Mouse (Mus musculus): Measurements from ENCODE around the gene Fat3.

The Fat3 gene

DNA sequence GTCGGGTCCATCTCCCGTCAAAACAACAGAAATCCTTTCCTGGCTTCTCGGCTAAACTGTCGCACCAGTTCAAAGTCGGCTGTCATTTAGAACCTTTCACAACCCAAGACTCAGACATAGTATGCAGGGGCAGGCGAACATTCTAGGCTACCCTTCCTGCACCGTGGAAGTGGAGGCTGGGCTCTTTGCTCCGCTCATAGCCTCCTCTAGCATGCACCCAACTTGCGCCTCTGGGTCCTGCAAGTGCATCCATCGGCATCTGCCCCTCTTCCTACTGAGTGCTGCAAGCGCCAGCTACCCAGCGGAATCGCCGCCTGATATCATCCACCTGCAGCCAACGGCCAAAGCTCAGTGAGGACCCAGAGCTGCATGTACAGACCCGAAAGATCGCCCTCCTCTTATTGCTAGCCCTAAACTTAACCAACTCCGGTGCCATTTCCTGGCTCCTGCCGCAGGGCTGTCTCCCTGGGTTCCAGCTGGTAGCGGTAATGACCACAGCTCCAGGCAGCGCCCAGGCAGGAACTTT, at the start of gene Fat3:
Gene Fat3, minus strand, starts transcription at position 100 of the 526 bp plus-strand sequence.
- peak; percentile 7 to 28 for DNase-seq

DNA sequence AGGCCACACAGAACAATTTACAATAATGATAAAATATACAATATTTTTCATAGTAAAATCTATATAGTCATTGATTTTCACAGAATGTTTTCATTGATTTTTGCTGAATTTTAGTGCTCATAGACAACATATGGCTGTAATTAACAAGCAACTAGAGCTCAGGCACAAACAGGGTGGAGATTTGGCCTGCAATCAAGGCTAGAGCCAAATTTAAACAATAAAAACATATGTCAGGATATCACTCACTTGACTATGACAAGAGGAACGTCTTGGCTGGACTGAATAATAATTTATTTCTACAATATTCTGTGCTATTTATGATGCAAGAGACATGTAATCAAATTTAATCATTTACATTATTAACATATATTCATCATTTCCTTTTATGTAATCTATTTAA, 31.8 kb upstream of the Fat3 start:
- DNase-seq: no peak

DNA sequence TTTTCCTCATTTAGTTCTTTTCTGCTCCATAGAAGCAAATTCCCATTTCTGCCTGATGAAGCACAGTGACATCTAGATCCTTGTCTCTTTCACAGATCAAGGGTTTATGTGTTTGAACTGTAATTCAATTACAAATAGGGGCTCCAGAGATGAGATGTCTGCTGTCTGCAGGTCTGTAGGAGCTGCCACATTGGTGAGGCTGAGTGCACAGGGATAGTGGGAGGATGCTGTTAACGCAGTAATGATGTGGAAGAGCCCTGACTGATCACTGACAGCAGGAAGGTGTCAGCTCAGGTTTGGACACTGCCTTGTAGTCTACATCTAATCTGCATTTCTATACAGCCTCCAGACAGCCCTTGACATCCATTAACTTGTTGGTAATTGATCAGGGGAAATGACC, 16.5 kb upstream of the Fat3 start:
- DNase-seq: no peak

DNA sequence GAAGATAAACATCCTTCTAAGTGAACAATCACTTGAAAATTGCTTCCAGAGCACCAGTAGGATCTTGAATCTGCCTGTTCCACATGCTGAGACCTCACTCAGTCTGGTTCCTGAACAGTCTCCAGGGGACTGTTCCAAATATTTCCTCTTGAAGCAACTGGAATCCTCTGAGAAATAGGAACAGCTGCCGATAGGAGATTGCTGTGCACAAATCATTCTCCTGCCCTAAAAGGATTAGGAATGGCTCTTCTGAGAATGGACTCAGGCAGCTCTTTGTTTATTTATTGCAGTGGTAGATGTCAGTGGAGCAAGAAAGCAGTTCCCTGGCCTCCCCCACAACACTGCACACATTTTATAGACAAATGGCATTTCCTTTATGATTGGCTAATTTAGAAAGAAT, 10.9 kb upstream of the Fat3 start:
- no peak for DNase-seq

DNA sequence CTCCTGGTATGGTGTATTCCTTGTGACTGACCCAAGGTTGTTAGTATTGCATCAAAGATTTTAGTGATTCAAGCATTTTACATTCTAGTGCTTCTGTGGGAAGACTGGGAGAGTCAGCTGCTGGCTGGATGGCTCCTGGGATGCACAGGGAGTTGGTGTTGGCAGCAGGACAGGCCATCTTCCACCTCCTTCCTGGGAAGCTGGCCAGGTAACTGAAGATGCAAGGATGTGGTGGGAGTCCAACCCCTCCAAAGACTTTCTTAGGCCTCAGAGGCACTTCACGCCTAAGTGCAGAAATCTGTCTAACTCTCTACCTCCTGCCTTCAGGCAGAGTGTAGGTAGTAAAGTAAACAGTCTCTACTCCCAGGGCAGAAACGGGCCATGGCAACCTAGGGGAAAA, 2.7 kb upstream of the Fat3 start:
- no peak for DNase-seq

DNA sequence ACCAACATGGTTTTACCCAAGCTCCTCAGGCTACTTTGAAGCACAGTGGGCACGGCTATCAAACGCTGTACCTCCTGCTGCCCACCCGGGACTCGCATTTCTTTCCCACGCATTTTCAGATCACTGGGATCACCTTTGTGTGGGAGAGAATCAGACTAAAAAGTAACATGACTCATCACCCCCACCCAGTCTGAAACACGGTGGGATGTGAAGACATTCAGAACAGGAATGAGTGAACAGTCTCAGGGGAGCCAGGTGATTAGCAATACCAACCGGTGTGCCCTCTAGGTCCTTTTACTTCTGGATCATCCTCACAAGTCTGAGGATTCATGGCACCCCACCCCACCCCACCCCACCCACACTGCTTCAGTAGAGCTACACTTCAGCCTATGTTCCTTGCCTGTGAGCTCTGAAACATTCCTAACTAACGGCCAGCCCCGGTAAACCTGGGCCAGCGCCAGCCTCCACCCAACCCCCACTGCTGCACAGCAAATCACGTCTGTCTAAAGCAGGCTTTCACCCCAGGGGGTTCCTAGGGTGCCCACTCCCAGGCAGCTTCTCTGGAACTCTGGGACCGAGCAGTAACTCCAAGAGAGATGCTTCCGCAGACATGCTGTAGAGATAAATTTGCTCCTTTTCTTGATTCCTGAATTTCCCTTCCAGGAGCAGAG, 1.7 kb upstream of the Fat3 start:
- DNase-seq: peak in 1 of 2 experiments; percentile 26

DNA sequence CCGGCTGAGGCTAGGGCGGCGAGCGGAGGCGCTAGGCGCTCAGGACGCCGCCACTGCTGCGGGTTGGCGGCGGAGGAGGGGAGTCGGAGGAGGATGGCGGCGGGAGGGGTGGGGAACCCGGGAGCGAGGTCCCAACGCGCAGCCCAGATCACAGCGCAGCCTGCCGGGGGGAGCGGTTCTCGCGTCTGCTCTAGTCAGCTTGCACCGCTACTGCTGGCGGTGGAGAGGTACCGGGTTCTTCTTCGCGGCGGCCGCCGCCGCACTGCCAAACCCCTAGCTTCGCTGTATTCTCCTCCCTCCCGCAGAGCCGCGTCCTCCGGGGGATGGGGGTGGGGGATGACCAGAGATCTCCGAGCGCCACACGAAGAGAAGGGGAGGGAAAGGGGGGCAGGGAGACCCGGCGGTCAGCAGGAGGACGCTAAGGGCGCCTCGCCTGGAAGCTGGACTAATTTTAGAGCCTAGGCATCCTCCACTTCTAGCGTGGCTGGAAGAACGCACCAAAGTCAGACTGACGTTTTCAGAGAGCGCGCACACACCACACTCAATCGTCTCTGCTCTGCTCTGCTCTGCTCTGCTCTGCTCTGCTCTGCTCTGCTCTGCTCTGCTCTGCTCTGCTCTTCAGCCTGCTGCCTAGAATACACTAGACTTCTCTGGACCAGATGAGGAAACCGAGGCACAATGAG, 1.0 kb upstream of the Fat3 start:
- DNase-seq: peak; percentile 64 to 81

DNA sequence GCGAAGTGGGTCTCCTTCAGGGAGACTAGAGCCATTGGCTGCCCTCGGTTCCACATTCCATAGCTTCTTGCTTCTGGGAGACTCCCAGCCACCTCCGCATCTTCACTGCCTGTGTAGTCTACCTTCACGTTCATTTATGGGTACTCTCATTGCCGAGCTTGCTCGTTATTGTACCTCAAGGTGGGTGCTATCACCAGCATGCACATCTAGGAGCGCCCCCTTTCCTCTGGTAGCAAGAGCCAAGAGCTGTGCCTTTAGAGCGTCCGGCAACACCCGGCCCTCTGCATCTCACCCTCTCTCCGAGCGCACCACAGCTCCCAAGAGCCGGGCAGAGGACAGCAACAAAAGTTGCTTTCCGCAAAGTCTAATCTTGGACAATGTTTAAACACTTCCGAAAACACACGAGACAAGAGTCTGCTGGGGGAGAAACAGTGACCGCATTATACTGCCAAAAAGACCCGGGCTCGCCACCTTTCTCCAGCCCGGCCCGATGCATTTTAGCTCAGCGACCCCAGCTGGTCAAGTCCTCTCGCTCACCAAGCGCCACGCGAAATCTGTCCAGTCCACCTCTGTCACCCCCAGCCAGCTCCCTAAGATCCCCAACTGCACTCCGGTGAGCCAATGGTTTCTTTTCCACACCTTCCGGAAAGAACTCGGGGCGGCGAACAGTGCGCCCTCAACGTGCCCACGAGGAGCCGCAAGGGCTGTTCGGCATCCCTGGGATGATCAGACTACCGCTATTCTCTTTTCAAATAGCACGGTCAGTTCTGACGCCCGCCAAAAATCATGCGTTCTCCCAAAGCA, 501 bp downstream of the Fat3 start:
- DNase-seq: peak; percentile 28 to 51

DNA sequence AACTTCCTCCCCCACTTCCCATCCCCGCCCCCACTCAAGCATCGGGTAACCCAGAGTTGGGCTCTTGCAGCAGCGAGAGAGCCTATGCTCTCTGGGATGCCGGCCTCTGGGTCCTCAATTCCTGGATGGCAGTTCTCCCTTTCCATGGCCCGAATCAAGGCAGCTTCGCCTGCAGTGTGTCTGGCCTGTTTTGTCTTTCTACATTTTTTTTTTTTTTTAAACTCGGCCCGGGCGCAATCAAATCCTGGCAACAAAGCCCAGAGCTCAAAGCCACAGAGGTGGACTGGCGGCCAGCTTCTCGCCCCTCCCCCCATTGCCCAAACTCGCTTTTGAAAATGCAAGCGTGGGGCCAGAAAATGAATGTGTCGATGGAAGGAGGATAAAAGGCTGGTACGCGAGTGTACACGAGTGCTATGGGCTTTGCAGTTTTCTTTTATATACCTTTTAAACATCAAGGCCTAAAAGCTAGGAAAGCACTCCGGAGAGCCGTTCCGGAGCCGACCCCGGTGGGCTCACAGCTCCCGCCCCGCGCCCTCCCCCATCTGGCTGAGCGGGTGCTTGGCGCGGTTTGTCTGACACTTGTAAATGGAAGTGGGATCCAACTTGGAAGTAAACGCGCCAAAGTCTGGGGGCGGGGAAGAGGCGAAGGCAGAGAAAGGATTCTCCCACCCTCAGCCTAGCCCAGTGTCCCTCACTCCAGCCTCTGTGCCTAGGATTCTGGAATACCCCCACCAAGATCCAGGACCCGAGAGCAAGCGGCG, 1.3 kb downstream of the Fat3 start:
- DNase-seq: peak; percentile 32 to 60

DNA sequence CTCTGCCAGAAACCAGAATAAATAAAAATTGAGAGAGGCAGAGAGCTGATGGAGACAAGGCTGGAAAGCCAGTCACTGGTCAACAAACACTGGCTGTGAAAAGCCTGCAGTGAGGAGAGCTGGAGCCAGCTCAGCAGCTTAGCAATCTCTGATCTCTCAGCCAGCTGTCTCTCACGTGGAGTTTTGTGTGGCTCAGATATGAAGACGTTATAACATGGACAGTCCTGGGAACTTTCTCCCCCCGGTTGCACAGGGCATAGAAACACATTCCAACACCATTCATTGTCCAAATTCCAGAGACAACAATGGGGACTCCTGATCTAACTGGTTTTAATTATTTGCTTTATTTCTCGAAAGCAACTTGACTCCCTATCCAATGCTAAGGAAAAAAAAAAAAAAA, 2.2 kb downstream of the Fat3 start:
- DNase-seq: peak in 1 of 2 experiments; percentile 32

DNA sequence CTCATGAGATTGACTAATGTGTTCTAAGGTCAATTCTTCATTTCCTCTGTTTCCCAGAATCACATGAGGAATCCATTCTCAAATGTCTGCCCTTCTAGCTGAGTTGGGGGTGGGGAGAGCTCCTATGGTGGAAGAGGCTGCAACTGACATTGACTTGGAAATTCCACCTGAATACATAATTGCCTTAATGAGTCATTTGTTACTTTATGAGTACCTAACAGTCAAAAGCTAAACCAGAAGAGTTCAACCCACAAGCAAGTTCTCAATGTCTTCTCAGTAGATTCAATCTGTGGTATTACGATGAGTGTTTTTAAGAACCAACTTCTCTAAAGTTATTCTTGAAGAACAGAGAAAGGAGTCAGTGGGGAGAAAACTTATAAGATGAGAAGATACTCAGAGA, 3.7 kb downstream of the Fat3 start:
- no peak for DNase-seq

DNA sequence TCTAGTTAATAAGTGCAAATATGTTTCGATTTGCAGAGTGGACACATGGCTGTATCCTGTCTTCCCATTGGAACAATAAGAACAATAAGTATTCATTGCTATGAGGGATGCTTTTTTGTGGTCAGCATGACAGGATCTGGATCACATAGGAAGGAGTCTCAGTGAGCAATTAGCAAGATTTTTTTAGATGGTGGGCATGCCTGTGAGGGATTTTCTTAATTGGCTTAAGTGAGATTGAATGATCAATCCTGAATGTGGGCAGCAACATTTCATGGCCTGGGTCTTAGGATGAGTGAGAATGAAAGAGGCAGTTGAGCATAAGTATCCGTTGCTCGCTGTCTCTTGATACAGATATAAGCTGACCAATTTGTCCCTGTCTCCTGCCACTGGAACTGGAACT, 4.8 kb downstream of the Fat3 start:
- DNase-seq: no peak

DNA sequence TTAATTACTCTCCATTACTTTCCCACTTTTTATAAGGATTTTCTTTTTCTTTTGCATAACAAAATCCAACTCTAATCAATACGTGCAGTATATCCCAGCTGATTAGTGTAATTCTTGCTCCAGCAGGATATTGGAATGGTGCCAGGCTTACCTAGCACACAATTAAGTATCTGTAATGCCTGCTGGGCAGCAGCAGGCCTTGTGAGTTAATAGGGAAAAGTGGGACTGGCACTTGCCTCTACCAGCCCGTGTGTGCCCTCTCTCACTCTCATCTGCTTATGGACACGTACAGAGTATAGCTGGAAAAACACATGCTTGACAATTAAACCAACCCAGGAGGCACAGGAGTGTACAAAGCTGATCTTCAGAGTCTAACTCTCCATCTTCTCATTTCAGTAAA, 11.4 kb downstream of the Fat3 start:
- DNase-seq: no peak

DNA sequence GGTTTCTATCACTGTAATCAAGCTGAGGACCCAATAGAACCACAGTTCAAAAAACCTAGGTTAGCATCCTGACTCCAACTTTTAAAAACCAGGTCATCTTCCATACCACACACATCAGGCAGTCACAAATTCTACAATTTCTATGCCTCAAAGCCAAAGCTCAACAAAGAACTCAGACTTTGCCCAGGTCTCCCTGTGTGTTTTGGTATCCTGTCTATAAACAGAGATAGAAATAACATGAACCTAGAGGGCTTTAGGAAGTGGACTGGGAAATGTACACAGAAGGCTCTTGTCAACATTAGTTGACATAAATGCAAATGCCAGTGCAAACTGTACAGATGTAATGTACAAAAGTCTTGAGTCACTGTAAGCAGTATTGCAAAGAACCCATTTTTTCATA, 13.5 kb downstream of the Fat3 start:
- DNase-seq: no peak

DNA sequence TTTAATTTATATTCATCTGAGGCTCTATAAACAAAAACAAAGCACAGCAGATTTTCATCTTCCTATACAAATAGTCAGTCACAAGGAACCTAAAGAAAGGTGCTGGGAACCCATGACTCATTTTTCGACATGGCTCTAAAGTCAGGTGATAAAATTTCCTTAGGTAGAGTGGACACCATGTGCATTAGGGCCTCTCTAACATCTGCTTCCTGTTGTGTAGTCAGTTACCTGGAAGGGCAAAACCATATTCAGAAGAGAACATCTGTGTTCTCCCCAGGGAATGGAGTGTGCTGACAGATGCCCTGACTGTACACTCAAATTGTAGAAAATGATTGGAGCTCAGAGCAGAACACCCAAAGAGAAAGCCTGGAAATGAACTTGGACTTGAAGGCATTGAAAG, 14.9 kb downstream of the Fat3 start:
- no peak for DNase-seq

DNA sequence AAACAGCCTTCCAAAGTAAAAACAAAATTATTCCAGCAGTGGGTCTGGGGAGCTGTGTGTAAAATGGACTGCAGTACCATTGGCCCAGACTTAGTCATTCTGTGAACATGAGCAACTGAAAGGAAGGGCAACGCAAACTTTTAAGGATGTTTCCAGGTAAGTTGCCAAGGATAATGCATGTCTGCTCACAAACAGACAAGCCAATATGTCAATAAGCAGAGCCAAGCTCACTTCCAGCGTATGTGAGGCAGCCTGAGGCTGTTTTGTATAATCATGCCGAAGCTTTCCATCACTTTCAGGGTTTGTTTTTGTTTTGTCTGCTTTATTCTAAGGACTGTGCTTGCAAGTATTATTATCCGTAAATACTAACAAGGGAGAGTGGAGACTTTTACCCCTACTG, 15.9 kb downstream of the Fat3 start:
- DNase-seq: no peak

DNA sequence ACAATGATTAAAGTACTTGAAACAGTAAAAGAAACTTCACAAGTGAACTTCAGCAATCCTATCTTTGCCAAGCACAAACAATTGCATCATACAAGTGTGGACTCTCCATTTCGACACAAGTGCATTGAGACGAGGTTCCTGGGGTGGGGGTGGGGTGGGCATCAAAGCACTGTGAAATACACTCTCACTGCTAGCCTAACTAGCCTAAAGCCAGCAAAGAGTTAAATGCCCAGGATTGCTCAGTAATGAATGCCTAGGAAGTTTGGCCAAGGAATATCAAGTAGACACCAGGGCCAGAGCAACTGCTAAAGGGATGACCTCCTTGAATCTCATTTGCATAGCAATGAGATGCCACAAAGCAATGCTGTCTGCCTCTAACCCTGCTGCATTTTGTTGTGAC, 16.3 kb downstream of the Fat3 start:
- DNase-seq: no peak

DNA sequence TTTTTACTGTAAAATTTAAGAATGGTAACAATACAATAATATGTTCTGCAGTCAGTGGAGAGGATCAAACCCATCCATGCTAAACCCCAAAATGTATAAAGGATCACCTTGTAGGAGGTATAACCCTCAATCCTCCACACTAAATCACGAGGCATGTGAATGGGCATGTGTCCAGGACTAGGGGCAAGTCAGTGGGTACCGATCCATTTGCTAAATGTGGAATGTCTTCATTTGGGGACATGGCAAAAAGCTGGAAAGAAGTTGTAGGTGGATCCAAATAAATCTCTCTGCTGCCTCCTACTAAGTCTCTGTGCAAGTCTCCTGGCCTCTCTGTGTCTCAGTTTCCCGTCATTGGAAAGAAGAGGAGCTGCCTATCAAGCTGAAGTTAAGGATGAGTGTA, 39.6 kb downstream of the Fat3 start:
- DNase-seq: no peak

DNA sequence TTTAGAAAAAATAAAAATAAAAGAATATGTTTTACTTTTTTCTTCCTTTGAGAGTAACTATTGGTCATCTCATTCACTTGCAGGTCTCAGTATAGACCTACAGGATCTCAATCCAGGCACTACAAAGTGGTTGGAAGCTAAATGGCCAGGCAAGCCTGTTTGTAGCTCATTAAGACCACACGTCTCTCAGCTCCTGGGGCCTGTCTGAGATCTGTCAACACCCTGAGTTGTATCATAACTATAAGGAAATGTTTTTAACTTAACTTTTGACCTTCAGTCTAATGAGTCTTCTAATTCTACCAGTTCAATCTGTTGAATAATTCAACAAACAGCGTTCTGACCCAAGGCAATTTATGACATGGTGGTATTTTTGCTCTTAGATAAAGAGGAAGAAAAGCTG, 40.5 kb downstream of the Fat3 start:
- DNase-seq: peak; percentile 13 to 27

DNA sequence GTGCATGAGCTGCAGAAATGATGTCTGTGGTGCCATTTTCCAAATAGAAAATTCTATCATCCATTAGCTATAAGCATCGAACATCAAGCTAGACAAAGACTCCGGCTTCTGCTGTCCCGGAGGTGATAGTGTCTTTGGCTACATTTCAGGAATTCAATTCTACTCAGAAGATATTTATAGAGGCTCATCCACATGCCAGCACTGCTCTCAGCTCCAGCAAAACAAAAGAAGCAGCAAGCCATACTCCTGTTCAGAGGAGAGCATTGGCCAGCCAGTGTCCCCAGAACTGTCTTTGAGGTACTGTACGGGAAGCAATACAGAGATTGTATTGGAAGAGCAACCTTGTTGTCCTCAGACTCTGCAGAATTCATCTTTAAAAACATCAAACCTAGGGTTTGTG, 59.2 kb downstream of the Fat3 start:
- no peak for DNase-seq

DNA sequence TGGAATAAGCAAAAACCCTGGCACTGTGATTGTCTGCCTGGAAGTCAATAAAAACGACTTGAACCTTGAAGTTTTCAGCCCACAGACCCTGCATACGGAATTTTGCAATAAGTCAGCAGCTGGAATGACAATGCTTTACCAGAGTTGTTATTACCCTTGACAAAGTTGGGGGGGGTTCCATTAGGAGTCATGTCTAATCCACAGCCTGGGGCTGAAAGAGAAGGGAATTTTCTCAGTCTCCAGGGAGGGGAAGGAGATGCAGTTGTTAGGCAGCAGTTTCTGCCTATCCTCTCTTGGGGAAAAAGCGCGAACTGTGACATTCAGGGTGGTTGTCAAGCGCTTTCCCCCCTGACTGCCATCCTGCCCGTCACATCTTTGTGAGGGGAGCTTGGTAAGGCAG, 60.4 kb downstream of the Fat3 start:
- DNase-seq: no peak

DNA sequence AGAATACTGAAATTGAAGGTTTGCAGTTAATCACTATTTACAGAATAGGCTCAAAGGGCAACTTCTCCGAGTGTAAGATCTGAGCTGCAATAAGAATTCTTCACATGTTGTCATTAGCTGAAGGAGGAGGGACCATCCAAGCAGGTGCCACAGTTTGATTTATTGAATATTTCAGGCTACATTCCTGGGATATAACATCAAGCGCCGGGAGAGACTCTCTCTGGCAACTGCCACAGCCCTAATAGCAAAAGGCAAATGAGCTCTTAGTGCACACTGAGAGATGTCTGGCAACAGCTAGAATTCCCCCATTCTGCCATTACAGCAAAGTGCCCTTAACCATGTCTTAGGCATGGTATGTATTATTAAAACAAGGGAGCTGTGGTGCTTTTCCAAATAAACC, 61.1 kb downstream of the Fat3 start:
- DNase-seq: no peak

DNA sequence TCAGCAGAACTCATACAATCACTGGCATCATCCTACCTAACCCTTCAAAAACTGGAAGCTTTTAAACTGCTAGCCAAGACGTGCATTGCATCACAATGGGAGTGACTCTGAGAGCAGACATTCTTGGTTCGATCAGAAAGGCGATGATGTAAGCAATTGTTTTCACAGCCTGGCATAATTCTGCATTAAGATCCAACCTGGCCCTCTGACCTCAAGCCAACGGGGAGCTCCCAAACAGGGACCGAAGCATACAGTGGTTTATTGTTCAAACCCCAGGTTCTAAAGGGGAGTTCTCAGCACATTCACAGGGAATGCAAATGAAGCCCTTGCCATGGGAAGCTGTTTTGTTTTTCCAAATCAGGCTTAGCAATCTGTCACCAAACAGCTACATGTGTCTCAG, 63.3 kb downstream of the Fat3 start:
- DNase-seq: no peak

Data from lung, postnatal 4 days (tissue).